Mouse (Mus musculus): ENCODE measurements around the gene Nkiras2. TPM values are rescaled to one million over a fixed set of nuclear protein-coding genes. Genes with fewer than 3 reads are reported as not detected.
A peak's percentile ranks its signal among the peaks of the same experiment; 100 is the strongest.
"Not testable (repeated sequence)": the region's sequence is repeated elsewhere in the genome, so short reads cannot be mapped to it uniquely, and the experiment has no call there.

Nkiras2 gene
- total RNA-seq (2021): 10 to 100 TPM; 31.2 to 31.8 TPM
- long read RNA-seq, experiment 1, transcript Nkiras2-201 (4 exons, 2,097 nt): major isoform, 52 of 61 reads
- long read RNA-seq, experiment 1, partial matches to known transcripts: 4 of 61 reads
- long read RNA-seq, experiment 1, other reads (novel, unspliced or antisense): 5 of 61 reads
- long read RNA-seq, experiment 2, transcript Nkiras2-201 (4 exons, 2,097 nt): major isoform, 38 of 58 reads
- long read RNA-seq, experiment 2, partial matches to known transcripts: 1 of 58 reads
- long read RNA-seq, experiment 2, other reads (novel, unspliced or antisense): 19 of 58 reads

DNA sequence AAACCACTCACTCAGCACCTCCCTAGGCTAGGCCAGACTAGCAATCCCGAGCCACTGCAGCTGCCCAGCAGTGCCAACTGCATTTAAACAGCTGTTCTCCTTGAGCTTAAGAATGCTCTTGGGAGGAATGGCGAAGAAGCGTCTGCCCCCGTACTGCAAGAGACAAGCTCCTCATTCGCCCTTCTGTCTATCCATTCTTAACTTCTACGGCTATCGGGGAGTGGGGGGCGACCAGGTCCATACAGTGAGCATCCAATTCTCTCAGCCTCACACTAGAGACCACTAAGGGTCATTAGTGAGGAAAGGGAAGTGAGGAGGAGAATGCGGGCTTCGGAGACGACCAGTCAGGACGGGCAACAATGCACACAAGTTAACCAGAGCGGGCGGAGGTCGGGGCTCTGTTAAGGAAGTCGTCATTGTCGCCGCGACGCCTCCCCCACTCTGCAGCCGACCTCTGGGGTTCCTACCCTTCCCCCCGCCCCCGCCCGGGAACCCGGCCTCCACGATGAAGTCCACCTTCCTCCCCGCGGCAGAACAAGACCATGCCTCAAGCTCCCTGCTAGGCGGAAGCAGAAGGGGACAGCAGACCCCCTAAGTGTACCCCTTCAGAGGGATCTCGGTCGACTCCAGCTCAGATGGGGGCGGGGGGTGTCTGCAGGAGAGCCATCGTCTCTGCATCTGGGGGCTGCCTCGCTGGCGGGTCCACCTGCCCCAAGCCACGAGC, at the start of gene Nkiras2:
TSS of gene Nkiras2 (plus strand) at position 484 of the 724 bp plus-strand sequence.
- DNase-seq (ENCODE audit: low spot score in 2 of 2): peak; percentile 54 to 60

DNA sequence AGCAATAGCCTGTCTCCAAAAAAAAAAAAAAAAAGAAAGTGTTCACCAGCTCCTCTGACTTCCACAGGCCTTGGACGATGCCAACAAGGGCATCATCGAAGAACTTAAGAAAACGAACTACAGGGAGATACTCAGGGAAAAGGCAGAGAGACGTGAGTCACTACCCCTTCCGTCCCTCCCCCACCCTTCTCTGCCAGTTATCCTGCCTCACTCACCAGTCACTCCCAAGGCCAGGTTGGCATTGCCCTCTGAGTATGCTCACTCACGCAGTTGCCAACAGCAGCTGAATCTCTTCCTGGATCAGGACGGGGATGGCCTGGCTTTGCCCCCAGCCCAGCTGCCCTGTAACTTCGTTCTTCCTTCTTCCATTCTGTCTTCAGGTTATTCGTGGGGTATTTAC, 49.3 kb upstream of the Nkiras2 start:
- peak in 1 of 2 experiments; percentile 46 for DNase-seq (ENCODE audit: low spot score in 2 of 2)

DNA sequence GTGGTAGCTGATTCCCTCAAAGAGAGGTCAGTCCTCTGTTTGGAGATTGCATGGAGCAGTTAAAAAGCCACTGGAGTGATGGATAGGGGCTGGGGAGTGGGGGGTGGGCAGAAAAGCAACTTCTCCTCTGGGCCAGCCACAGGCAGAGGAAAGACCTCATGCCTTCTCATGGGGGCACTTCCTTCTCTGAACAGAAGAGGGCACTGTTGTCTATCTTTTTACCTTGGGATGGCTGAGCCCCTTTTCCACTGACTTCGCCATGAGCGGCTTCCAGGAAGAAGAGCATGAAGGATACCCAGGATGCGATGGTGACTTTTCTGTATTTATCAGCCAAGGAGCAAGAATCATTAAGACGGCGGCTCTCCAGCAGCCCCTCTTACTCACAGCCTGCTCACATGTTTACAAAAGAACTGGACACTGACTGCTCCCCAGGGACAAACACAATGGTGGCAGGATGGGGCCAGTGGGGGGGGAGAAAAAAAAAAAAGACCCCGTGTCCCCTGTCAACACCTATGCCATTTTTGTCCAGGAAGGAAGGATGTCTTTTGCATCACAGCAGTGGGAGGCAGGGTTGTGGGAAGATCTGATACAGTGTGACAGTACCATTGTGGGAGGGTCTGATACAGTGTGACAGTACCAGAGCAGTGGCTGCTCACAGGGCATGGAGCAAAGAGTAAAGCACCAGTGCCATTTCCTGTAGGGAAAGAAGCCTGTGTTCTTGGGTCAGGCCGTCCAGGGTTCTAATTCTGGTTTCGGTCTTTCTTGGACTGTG, 48.4 kb upstream of the Nkiras2 start:
- peak; percentile 69 to 79 for DNase-seq (ENCODE audit: low spot score in 2 of 2)

DNA sequence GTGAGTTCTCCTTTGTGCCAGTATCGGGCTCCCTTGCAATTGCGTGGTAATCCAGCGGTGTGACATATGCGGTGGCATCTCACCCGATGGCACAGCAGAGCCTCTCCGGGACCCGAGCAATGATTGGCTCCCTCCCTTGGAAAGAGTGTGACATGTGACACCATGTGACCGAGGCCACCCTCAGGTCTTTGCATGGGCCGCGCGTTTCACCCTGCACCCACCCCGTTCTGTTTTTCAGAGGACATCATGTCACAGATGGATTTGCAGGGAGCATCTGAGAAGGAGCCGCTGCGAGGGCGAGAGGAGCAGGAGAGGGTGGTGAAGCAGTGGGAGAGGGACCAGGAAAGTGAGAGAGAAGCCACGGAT, 47.9 kb upstream of the Nkiras2 start:
- DNase-seq (ENCODE audit: low spot score in 2 of 2): no peak

DNA sequence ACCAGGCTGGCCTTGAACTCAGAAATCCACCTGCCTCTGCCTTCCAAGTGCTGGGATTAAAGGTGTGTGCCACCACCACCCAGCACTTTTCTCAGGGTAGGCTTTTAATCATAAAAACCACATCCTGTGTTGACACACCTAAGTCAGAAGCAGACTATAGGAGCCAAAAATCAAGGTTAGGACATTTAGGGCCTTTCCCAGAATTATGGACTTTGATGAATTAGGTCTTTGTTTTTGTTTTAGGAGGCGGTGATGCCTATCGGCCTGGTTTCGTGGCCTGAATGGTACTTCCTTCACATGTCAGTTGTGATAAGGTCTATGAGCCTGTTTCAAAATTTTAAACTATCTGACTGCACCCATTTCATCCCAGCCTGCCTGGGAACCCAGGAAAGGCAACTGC, 44.9 kb upstream of the Nkiras2 start:
- no peak for DNase-seq (ENCODE audit: low spot score in 2 of 2)

DNA sequence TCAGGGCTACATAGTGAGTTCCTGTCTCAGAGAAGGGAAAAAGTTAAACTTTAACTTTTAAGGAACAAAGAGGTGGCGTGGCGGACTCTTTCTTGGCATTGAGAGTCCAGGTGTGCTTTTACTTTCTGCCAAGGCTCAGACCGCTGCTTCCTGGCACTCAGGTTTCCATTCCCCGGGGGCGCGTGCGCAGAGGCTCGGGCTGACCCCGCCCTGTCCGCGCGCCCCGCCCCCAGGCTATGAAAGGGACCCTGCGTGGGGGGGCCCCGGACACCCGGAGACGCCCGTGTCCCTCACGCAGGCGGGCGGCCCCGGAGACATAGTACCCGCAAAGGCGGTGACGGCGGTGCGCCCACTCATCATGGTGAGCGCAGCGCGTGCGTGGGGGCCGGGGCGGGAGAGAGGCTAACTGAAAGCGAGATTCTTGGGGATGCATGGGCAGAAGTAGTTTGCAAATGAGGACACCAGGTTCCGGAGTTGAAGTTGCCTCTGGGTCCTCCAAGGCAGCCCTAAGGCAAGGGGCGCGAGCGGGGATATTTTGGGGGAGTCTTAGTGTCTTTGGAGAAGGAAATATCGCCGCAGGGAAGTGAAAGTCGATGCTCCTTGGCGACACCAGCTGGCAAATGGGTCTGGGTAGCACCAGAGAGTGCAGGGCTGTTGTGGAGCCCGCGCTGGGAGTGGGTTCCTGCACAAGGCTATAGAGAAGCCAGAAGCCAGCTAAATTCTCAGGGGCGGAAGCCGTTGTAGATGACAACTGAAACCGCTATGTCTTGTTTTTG, 44.1 kb upstream of the Nkiras2 start, which contains the start of gene Cnp:
TSS of gene Cnp (plus strand) at position 197 of the 776 bp plus-strand sequence.
- peak; percentile 84 to 86 for DNase-seq (ENCODE audit: low spot score in 2 of 2)

DNA sequence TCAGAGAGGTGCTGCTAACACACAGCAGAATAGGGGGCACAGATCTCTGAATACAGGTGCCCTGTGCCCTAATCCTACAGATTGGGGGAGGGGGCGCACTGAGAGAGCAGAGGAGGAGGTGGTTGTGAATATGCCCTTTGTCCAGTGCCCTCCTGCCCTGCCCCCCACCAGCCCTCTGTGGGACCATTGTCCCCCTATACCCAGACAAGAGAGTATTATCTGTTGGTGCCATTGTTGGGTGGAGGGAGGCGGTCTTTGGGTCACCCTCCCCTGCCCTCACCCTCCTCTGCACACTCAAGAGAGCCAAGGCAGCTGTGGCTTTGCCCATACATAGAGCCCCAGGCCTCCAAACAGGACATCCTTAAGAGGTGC, 43.6 kb upstream of the Nkiras2 start:
- no peak for DNase-seq (ENCODE audit: low spot score in 2 of 2)

DNA sequence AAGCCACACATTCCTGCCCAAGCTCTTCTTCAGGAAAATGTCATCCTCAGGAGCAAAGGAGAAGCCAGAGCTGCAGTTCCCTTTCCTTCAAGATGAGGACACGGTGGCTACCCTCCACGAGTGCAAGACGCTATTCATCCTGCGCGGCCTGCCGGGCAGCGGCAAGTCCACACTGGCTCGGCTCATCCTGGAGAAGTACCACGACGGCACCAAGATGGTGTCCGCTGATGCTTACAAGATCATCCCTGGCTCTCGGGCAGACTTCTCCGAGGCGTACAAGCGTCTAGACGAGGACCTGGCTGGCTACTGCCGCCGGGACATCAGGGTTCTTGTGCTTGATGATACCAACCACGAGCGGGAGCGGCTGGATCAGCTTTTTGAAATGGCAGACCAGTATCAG, 42.8 kb upstream of the Nkiras2 start:
- DNase-seq (ENCODE audit: low spot score in 2 of 2): no peak

DNA sequence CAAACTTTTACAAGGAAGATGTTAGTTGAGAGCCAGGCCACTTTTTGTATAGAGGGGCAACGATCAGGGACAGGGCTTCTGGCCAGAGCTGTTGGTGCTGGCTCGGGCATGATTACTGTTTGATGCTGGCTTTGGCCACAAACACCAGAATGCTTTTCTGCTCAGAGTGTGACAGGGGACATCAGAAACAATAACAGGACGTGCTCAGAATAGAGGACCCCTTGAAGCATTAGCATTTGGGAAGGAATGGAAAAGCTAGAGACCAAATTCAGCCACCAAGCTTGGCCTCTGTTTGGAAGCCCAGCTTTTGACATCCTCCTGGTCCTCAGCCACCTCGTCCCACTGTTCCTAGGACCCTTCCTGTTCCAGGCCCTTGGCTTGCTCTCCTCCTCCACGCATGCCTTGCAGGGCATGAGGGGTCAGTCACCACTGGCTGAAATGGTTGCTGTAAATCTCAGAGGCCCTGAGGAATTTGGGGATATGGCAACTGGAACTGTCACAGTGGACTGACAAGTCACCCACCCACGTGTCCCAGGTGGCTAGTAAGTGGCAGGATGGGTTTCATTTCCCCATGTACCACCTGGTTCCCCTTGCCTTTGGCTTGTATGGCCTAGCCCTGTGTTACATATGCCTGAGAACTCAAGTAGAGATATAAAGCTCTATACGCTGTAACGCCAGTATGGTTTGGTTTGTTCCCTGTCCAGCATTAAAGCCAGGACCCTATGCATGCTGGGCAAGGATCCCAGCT, 41.0 kb upstream of the Nkiras2 start:
- no peak for DNase-seq (ENCODE audit: low spot score in 2 of 2)

DNA sequence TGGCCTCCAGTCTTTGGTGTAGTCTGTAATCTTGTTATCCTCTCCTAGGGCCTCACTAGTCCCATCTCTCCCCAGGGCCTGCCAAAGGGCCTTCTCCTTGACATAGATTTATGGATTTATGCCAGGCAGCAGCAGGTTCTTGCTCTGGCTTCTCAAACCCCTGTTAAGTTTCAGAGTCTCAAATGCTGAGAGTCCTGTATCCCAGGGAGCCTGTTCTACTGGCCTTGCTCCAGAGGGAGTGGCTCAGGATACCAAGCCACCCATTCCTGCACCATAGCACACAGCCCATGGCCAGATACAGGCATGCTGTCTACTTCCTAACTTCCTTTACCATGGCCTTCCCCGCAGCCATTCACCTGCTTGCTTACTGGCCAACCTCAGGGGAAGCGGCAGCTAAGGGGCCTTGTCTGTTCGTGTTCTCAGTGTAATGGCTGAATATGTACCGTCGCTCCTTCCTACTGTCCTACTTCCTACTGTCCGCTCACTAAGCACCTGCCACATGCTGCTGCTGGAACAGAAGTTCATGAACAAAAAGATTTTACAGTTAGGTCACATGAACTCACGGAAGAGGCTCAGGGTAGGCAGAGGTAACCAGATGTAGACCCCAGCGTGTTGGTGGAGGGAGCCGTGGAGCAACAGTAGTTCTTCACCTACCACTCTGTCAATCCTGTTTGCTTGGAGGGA, 39.8 kb upstream of the Nkiras2 start:
- no peak for DNase-seq (ENCODE audit: low spot score in 2 of 2)

DNA sequence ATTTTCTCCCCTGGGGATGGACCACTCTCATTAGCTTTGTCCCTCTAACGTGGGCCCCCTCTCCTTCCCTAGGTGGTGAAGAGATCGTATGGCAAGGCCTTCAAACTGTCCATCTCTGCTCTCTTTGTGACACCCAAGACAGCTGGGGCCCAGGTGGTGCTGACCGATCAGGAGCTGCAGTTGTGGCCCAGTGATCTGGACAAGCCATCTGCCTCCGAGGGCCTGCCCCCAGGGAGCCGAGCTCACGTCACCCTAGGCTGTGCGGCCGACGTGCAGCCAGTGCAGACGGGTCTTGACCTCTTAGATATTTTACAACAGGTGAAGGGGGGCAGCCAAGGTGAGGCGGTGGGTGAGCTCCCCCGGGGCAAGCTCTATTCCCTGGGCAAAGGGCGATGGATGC, 38.8 kb upstream of the Nkiras2 start:
- no peak for DNase-seq (ENCODE audit: low spot score in 2 of 2)

DNA sequence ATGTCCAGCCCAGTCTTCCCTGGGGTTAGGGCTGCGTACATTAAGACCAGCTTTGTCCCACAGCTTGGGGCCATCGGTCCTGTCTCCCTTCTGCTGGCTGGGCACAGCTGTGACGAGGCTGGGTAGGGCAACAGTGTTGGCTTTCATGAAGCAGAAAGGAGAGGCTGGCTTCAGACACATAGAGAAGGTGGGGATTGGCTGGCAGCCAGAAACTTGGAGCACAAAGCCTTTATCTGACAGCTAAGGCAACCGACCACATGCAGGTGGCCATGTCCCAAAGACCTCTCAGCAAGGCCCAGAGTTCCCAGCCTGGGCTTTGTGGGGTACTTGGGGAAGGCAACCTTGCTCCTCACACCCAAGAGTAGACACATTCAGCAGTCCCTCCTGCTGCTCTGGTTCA, 37.3 kb upstream of the Nkiras2 start:
- DNase-seq (ENCODE audit: low spot score in 2 of 2): no peak

DNA sequence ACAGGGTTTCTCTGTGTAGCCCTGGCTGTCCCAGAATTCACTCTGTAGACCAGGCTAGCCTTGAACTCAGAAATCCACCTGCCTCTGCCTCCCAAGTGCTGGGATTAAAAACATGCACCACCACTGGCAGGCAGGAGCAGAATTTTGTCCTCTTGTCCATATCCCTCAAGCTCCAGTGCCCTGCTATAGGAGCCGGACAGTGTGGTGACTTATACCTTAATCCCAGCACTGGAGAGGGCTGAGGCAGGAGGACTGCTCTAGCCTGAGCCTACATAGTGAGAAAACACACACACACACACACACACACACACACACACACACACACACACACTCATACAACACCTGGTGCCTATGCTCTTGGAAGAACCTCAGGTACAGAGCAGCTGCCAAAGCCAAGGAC, 36.6 kb upstream of the Nkiras2 start:
- not testable (repeated sequence) for DNase-seq (ENCODE audit: low spot score in 2 of 2)

DNA sequence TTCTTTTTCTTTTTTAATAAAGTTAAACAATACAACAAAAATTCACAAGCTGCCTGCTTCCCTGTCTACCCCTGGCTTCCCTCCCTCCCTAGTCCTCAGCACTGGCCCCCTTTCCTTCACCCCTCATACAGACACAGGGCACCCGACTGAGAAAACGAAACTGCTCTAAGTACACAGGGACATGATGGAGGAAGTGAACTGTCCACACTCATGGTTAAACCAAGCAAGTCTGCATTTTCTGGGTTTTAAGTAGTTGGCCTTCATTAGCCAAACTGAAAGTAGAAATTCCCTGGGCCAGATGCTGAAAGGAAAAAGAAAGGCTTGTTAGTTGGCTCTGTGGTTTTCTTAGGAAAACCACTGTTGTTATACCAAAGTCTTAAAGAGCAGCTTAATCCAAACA, 36.2 kb upstream of the Nkiras2 start:
- no peak for DNase-seq (ENCODE audit: low spot score in 2 of 2)

DNA sequence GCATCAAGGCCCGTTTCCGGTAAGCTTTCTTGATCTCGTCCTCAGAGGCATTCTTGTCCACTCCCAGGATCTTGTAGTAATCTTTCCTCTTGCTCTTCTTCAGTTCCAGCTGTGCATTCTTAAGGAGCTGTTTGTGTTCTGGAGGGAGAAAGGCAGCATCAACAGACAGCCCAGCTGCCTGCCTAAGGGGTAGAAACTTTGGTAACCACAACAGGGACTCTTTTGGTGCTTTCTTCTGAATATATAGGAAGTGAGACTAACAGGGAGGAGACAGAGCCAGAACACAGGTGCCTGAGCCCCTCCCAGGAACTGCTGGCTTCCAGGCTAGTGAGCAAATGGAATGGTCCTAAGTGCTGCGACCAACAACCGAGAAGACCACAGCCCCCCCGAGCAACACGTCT, 34.5 kb upstream of the Nkiras2 start:
- no peak for DNase-seq (ENCODE audit: low spot score in 2 of 2)

DNA sequence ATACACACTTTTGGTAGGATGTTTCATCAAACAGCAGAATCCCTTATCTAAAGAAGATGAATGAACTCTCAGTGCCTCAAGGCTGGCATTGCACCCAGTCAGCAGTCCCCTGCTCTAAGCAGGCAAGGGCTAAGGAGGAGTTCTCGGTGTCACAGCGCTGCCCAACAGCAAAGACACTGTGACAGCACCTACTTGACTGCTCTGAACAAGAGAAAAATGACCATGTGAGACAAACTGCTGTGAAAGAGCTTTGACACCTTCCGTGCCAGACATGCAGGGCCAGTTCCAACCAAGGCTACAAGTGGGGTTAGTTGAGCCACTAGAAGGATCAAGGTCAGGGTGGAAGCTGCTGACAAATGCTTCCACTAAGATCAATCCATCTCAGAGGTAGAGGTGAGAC, 33.9 kb upstream of the Nkiras2 start:
- DNase-seq (ENCODE audit: low spot score in 2 of 2): no peak

DNA sequence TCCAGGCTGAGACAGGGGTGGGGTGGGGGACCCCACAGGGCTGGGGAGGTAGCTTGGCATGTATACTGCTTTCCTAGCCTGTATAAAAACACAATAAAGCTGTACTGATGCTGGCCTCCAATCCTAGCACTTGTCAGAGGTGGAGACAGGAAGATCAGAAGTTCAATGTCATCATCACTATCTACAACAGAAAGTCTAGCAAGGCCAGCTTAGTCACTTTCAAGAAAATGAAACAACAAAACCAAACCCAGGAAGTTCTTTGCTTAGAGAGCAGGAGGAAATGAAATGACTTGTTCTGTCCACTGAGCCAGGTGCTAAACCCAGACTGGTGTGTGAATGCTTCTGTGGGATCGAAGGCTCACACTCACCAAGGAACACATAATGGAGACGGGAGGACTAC, 30.6 kb upstream of the Nkiras2 start:
- no peak for DNase-seq (ENCODE audit: low spot score in 2 of 2)

DNA sequence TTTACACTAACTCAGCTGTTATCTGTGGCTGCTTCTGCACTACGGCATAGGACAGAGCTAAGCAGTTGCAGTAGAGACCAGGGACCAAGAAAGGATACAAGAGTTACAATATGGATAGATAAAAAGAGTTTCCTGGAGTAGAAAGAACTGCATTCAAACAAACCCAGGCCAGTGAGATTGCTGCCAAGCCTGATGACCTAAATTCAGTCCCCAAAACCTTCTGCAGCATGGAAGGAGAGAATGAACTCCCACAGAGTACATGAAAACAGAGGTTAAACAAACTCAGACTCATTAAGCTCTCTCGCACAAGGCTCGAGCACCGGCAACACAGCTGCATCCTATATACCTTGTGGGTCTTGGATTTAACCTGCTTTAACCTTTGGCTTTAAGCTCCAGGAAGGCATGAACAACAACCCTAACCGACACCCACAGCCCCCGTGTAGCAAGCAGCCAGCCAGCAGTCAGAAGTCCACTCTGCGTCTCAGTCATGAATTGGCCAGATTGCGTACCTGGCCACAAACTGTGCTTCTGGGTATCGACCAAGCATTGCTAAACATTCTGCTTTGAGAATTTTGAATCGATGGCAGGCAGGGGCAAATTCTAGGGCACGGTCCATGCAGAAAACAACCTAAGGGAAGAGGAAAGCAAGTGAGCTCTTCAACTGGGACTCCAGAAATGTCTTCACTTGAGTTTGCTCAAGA, 26.5 kb upstream of the Nkiras2 start:
- DNase-seq (ENCODE audit: low spot score in 2 of 2): no peak

DNA sequence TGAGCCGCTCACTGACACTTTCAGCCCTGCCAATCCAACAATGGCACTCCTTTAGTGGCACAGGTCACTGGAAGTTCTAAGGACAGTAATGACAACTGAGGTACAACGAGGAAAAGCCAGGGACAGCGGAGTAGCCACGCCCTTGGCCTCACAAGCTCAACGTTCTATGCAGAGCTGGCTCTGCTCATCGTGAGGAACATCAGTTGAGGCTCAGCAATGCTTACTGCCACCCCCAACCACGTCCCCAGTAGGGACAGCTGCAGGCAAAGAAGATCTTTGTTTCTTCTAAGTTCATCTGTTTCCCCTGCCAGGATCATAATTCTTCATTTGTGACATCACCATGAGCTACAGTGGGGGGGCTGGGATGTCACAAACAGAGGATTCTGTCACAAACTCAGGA, 24.4 kb upstream of the Nkiras2 start:
- DNase-seq (ENCODE audit: low spot score in 2 of 2): no peak

Measured in adrenal gland, adult 18-20 months (tissue).